Mouse (Mus musculus) spleen, postnatal 14 days (tissue): ENCODE measurements around the gene 1500015O10Rik.

Source experiments
- DNase-seq, 2 experiments: peaks; one replicate each; pipeline ENCODE4 v3.0.0; 2021 to 2022; ENCODE audit warnings: low spot score in 2 of 2

1500015O10Rik gene

GRCm38 (mm10) chr1:43774126-43774525 is 43.7 kb downstream of the 1500015O10Rik start:
- DNase-seq, result no peak

DNA sequence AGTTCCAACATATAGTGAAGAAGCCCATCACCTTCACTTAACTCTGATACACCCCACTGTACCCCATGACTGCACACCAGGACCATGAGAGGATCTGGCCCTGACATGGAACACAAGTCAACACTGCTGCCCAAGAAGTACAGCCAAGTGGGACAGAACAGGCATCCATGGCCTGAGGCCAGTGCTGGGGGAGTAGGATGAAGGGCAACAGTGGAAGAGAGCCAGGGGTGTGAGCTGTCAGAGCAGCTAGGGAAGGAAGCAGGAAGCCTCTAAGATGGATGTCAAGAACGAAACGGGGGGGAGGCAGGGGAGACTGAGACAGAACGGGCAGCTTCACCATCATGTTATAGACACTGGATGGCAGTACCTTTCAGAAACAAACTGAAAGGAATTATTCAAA is 45.7 kb downstream of the 1500015O10Rik start:
- no peak for DNase-seq

DNA sequence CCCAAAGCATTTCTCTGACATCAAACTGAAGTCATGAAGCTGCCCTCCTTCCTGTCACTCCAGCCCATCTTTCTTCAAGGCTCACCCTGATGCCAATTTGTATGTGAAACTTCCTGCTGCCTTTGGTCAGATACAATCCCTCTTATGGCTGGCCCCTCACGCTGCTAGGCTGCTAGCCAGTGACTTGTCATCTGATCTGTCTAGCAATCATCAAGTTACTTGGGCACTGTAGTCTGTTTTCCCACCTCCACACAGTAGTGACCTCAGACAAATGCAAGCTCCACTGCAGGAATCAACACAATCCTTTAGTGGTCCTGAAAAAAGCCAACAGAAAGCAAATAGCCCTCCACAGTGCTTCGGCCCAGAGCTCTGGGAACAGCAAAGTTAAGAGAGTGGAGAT is 50.8 kb downstream of the 1500015O10Rik start:
- DNase-seq, result no peak

GRCm38 (mm10) chr1:43781672-43782071 is 51.3 kb downstream of the 1500015O10Rik start:
- no peak for DNase-seq

DNA sequence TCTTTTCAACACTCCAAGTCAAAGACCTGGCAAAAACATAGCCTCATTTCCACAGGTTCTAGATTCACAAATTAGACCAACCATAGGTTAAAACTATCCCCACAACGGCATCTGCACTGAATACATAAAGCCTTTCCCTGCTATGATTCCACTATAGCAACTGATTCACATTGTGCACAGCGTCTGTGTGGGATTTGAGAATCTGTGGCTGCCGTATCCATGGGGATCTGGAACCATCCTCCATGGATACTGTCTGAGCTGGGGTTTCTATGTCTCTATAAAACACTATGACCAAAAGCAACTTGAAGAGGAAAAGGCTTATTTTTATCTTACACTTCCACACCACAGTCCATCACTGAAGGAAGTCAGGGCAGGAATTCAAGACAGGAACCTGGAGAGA is 52.3 kb downstream of the 1500015O10Rik start:
- DNase-seq, result no peak

DNA sequence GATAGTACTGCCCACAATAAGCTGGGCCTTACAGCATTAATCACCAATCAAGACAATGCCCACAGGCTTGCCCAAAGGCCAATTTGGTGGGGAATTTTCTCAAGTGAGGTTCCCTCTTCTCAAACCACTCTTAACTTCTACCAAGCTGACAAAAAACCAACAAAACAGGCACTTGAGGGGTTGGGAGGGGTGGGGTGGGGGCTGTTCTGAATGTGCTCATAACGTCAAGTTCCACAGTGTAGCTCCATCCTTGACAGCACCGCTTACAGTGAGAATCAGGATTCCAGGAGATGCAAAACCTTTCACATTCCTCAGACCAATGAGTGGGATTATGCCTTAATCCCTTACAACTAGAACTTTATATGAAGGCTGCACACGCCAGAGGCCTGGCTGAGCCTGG is 52.8 kb downstream of the 1500015O10Rik start:
- no peak for DNase-seq

DNA sequence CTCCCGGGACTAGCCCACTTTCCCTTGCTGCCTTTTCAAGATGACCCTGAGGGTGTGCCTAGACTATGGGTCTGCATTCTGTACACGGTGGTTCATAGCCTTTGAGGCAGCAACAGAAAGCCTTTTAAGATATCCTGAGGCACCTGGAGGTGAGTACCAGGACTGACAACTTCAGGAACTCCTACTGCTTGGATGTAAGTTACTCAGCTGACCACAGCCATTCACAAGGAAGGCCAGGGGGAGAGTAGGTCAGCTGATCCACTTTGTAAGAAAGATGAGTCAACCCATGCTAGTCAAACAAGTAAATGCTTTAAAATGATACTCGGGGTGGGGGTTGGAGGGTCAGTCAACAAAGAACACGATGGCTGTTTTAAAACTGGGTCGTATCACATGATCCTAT is 54.9 kb downstream of the 1500015O10Rik start:
- DNase-seq, result no peak

- DNase-seq, result no peak
Observed at GRCm38 (mm10) chr1:43786711-43787110, 56.3 kb downstream of the 1500015O10Rik start.

GRCm38 (mm10) chr1:43789765-43790164 is 59.4 kb downstream of the 1500015O10Rik start:
- no peak for DNase-seq
